Mouse (Mus musculus): ENCODE data around the gene Lamc2.
"Not testable (repeated sequence)": the region's sequence is repeated elsewhere in the genome, so short reads cannot be mapped to it uniquely, and the experiment has no call there.

The Lamc2 gene

DNA sequence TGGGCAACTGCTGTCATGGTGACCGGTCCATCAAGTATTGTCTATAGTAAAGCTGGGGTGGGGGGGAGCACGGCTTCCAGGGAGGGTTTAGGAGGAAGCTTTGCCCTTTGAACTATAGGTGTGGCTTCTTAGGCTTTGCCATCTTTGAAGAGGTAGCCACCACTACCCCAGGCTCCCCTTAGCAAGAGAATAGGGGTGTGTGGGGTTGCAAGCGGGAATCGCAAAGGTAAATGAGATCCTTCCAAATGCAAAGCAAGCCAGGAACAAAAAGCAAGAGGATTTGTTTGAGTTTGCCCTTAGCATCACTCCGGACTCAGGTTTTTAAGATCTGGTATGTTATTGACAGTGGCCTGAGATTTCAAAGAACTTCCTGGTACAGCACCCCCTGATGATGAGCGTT is 90.9 kb downstream of the Lamc2 start:
- no peak for DNase-seq (ENCODE audit: low read depth)

DNA sequence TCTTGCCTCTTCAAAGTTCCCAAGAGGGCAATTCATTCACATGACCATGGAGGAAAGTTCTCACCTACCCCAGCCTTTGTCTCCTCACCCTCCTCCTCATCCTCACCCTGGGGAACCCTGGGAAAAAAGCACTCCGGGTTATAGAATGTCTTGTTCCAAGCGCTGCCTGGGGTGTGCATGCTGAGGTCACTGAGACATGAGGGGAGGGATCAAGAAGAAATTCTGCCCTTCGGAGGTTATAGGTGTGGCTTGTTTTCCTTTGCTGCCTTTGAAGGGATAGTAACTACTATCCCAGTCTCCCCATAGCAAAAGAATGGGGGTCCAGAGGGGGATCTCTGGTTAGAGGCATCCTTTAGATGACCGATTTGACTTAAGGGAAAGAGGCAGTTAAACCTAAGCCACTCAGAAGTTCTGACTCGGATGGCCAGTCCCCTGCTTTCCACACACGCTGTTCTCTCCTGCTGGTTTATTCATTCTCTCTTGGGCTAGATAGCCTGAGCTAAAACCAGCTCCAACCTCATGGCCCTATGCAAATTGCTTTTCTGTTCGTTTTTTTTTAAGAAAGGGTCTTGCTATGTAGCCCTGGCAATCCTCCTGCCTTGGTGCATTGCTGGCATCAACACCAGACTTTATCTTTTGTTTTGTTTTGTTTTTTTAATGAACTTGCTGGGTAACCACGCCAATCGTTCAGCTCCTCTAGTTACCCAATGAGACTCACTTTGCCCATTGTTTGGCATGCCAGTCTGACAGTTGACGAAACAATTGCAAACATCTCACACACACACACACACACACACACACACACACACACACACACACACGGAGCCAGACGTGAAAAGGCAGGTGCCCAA is 91.8 kb downstream of the Lamc2 start:
- DNase-seq (ENCODE audit: low read depth) = no peak

DNA sequence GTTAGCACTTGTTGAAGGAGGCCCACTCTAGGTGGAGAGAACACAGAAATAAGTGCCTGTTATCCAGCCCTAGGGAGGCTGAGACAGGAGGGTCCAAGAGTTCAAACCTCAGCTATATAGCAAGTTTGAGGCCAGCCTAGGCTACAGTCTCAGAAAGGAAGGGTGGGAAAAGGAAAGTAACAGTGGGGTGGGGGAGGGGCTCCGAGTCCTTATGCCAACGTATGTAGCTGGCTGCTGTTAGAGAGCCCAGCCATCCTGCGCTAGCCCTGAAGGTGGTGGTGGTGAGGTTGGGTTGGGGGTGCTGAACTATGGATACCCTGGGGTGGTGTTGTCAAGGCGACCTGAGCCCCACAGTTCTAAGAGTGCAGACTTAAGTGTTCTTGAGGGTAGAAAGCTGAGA is 92.7 kb downstream of the Lamc2 start:
- DNase-seq (ENCODE audit: low read depth) = no peak

DNA sequence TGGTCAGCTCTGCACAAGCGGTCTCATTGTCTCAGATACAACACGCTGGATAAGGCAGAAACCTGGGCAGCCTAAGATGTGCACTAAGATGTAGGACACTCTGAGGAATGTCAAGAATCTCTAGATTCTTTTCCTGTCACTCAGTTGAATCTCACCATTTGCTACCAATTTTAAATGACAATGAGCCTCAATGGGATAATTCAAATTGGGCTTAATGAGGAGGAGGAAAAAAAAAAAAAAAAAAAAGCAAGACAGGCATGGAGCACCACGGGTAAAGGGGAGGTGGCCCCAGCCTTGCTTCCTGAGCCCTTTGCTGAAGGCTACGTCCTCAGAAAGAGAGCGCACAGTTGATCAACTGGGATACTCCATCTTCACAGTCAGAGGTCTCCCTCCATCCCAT is 93.1 kb downstream of the Lamc2 start:
- no peak for DNase-seq (ENCODE audit: low read depth)

DNA sequence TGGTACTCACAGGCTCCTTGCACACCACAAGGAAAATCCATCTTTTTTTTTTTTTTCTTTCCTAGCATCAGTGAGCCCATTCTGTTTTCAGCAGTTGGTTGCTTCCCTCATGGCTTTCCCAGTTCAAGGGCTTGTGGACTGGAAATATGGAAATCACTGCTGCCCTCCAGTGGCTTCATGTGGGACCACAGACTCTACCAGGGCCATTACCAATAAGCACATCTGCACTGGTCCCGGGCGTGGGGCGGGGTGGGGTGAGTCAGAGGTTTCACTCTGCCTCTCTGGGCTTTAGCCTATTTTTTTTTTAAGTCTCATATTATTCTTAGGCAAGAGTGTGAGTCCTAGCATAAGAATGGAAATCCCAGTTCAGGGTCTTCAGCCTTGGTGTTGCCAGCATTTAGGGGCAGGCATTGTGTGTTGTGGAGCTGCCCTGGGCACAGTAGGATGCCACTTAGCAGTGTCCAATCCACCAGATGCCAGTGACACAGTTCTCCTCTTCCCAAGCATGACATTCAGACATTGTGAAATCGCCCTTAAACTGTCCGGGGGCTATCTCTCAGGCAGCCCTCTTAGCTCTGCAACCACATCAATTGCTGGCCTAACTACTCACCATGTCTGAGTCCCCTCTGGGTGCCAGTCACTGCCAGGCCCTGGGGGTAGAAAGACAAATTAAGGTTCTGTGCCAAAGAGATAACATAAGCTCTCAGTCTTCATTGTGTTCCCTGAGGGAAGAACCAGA is 93.8 kb downstream of the Lamc2 start:
- DNase-seq (ENCODE audit: low read depth) = peak; percentile 90

DNA sequence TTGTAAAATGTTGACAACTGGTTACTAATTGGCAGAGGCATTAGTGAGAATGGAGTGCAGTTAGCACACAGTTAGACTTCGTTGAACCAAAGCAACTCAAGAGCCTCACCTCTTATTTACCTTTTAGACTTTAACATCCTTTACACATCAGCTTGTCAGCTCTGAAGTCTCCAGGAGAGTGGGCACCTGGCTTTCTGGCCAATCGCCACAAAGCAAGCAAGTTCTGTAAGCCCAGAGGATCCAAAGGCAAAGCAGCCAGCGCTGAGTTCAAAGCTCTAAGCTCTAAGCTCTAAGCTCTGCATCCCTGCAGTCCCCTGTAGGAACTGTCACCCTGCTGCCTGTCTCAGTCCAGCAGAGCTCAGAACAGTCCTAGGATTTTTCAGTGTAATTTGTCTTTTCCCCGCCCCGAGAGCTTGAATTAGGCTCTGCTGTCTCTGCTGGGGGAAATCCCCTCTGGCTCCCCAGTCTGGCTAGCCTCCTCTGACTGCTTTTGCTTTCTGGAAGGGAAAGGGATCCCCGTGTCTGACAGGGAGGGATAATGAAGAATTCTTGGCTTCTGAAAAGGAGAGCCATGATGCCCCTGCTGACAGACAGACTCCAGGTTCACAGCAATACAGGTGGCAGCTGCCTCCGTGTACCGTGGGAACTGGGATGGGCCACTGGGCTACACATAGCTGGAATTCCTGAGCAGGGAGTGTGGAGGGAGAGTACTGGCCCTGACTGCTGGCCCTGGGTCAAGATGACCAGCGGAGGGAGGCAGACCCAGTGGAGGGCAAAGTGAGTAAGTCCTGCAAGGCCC is 94.6 kb downstream of the Lamc2 start:
- no peak for DNase-seq (ENCODE audit: low read depth)

DNA sequence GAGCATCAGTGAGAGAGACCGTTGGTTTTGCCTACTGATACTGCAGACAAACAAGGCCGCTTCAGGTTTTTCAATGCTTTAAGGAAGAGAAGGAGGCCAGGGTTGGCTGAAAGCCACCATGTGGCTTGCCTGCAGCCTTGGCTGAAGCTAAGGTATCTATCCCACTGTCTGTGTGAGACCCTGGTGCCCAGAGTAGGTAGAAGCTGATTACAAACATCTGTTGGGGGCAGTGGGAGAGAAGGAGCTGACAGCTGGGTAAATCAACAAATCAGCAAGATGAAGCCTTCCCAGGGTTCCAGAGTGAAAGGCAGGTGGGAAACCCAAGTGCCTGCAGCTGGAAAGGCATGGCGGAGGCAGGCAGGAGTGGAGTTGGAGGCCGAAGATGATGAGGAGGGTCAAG is 95.4 kb downstream of the Lamc2 start:
- no peak for DNase-seq (ENCODE audit: low read depth)

DNA sequence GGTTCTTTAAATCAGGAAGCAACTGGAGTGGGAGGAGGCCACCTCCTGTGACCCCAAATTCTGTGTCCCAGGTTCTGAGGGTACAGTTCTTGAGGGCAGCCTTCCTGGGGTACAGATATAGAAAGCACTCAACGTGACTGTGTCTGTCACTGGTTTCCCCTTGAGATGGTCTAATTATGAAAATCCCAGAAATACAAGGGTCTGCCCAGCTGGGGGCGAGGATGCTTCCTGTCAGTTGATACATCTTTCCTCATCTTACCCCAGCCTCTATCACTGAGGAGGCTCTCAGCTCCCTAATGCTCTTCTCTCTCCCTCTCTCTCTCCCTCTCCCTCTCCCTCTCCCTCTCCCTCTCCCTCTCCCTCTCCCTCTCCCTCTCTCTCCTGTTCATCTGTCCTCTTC is 96.2 kb downstream of the Lamc2 start:
- DNase-seq (ENCODE audit: low read depth) = no peak

DNA sequence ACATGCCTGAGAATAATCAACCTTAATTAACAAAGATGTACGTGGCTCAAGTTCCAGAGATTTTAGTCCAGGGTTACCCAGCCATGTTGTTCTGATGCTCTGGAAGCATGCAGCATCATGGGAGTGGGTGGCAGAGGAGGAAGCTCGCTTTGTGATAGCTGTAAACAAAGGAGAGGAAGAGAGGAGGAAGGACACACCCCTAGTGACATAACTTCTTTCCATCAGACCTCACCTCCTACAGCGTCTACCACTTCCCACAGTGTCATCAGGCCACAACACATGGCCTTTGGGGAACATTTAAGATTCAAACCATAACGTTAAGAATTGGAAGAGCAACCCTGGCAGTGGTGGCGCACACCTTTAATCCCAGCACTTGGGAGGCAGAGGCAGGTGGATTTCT is 98.5 kb downstream of the Lamc2 start:
- DNase-seq (ENCODE audit: low read depth) = peak; percentile 54

DNA sequence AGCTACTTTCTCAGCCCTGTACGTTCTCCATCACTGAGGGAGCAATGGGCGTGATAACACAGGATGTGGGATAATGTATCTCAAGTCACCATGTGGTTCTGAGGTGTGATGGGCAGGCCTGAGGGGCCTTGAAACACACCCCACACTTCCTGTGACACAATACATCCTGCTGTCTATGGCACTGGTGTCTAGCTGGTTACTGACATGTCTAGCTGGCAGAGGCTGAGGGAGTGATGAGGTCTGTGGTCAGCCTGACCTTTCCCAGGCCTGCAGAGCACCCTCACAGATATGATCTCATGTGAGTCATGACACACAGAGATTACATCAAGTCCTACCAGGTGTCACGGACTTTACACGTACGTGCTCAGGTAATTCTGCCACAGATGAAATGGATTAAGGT is 101.0 kb downstream of the Lamc2 start:
- DNase-seq (ENCODE audit: low read depth) = peak; percentile 98

DNA sequence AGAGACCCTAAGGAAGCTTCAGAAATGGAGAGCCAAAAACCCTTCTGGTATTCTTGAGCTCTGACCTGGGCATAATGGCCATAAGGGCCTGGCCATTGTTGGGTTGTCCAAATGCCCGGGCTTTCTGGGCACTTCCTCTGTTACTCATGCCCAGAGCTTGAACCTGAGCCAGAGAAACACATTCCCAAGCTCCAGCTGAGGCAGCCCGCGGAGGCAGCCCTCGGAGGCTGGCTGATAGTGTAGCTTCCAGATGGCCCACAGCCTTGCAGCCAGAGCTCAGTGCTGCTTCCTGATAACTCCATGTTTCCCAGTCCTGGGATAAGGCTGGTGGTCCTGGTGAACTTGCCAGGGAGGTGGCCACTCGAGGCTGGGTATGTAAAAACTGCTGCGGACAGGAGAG is 102.1 kb downstream of the Lamc2 start:
- DNase-seq (ENCODE audit: low read depth) = no peak

DNA sequence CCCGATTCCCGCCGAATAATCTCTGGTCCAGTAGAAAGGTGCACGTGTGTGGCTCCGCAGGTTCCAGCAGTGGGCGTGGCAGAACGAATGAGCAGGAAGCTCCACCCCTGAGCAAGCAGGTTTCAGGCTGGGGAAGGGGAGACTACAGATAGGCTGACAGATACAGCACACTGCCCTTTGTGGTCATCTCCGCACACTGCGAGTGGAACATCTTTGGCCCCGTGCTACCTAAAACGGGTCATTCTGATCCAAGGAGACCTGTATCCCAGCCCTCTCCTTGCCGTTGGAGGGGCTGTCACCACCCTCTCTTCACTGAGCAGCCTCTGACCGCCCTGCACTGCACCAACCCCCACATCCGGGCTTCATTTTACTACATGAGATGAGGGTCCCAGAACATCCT is 103.0 kb downstream of the Lamc2 start:
- not testable (repeated sequence) for DNase-seq (ENCODE audit: low read depth)

DNA sequence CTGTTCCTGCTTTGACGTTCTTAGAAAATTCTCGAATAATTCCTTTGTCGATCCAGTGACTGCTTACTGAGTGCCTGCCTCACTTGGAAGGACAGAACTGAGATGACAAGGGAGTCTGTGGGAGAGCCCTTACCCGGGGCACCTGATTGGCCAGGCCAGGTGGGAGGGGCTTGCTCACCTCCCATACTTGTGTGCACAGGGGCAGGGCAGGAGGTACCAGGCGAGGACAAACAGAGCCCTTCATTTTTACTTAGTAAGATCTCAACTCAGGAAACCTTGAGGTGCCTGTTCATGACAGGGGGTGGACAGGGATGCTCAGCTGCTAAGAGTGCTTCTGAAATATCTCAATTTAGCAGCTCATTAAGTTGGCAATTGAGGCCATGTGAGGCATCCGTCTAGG is 110.3 kb downstream of the Lamc2 start:
- DNase-seq (ENCODE audit: low read depth) = no peak

DNA sequence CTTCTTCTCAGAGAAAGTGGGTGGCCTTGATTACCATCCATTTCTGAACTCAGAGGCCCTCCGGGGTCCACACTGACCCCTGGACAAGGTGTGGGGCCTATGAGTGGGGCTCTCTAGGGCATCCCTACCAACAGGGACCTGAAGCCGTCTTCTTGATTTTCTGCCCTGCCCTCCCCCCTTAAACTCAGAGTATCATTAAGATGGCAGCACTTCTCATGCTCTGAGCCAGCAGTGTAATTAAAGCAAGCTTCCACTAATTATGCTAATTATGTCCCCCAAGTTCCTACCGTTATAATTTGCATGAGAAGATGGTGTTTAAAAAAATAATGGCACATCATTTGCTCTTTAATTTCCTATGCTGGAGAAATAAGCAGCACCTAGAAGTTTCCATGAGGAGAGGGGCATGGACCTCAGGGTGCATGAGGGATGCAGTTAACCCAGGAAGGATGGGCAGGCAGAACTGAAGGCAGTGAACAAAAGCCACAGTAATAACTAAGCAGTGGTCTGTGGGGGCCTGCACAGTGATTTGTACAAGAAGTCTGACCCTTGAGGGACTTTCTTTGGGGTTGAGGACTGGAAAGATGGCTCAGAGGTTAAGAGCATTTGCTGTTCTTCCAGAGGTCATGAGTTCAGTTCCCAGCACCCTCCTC is 111.0 kb downstream of the Lamc2 start:
- DNase-seq (ENCODE audit: low read depth) = no peak

DNA sequence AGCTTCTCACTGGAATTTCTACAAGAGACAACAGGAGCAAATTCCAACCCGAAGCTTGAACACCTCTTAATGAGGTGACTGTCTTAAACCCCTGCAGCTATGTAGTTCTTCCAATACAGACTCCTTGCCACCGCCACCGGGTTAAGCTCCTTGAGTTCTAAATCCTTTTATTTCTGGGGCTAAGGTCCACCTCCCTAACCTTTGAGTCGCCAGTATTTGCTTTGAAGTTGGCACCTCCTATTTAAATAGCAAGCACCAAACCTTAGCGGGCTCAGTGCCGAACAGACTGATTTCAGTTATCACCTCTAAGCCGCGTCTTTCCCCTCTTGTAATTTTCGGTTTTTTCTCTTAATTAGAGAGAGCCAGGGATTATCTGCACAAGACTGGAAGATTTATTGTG is 112.8 kb downstream of the Lamc2 start:
- DNase-seq (ENCODE audit: low read depth) = no peak

Measured in 416B (cell line).